Mouse (Mus musculus): ENCODE data around the gene Zpbp2.

DNA sequence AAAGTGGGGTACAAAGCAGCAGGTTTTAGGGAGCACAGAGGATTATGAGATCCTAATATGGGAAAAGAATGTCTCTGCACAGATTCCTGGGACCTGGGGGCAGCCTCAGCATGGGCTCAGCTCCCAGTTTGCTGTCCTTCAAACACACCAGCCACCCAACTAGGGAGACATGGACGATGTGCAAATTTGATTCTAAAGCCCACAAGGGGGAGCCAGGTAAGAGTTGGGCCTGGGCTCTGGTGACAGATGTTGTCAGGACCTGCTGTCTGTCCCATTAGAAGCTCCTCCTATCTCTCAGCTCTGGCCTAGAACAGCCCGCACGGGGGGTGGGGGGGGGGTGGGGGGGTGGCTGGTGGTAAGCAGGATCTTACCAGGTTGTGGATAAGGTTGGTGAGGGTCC, 32.7 kb downstream of the Zpbp2 start:
- TF ChIP-seq CTCF (IDR thresholded peaks at IDR 0.05; ENCODE audit: extremely low read depth, insufficient read depth, low read length), result no peak
- TF ChIP-seq POLR2A (IDR thresholded peaks at IDR 0.05; ENCODE audit: extremely low read depth, insufficient read depth, low read length), result no peak
